Mouse (Mus musculus) heart, postnatal 0 days (tissue): ENCODE data around the gene Rab14.

Experiments used
- CTCF ChIP-seq: IDR thresholded peaks from 2 replicates; pipeline ENCODE4 v1.5.1; 2016; ENCODE audit warnings: antibody characterized with exemption, control low read depth, low read depth
- EP300 ChIP-seq: IDR thresholded peaks from 2 replicates; pipeline ENCODE4 v1.6.1; 2016; ENCODE audit warnings: antibody characterized with exemption, low read depth

DNA sequence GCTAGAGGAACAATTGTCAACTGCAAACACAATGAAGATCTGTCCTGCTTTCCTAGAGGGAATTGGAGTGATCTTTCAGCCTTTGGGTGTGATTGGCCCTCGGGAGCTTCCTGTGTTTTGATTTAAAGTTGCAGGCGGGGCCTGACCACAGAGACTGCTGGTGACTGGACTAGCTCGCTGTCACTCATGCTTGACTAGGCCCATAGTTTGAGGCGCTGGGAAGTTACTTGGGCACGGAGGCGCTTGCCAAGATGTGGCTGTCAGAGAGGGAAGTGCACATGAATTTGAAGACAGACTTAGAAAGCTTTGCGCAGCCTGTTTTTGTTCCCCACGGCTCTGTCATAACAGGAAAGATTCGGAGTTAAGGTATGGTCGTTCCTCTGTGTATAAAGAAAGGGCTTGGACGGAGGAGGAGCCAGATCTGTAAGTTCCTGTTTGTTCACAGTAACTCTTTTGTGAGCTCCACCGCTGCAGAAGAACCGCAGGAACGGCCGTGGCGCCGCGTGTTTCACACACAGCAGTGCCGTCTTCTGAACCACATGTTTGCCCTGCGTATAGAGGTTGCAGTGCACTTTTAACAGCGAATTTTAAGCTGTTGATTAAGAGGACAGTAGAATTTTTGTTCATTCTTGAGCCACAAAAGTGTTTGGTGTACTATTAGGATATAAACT, 68.8 kb downstream of the Rab14 start:
- TF ChIP-seq CTCF (no peak), EP300 (no peak)
